Mouse (Mus musculus) heart, postnatal 0 days (tissue): ENCODE measurements at regions not wholly inside any gene's neighbourhood (a gene's known extent, or its start where the extent isn't known, plus 50 kb on each side); places are given as distances from the start of the nearest gene placed in this dataset.
A peak's percentile ranks its signal among the peaks of the same experiment; 100 is the strongest.

Experiments used
- ATAC-seq: fragments of 200-750 bp; cut with Nextera tagmentation; 2 replicates; pipeline ENCODE4 v1.8.0; 2017; ENCODE audit warnings: low read depth, moderate number of reproducible peaks, moderate library complexity; ENCODE audit not compliant: insufficient read depth
- DNase-seq: peaks from one replicate; pipeline ENCODE4 v3.0.0-alpha.2; 2016; ENCODE audit warnings: low spot score
- H3K27ac ChIP-seq: fragments of 300-500 bp; sonication (generic); 2 replicates; pipeline ENCODE4 v1.5.1; 2014; ENCODE audit warnings: low read depth, mild to moderate bottlenecking
- H3K27me3 ChIP-seq: fragments of 300-500 bp; sonication (generic); 2 replicates; pipeline ENCODE4 v1.6.1; 2014; ENCODE audit warnings: low read length, mixed read lengths; ENCODE audit not compliant: control insufficient read depth, insufficient read depth
- H3K36me3 ChIP-seq: fragments of 300-500 bp; sonication (generic); replicated peaks from 2 replicates; pipeline ENCODE4 v1.6.1; 2014; ENCODE audit warnings: low read length, mixed read lengths; ENCODE audit not compliant: control insufficient read depth, insufficient read depth
- H3K4me1 ChIP-seq: fragments of 300-500 bp; sonication (generic); 2 replicates; pipeline ENCODE4 v1.6.1; 2014; ENCODE audit warnings: antibody characterized with exemption; ENCODE audit not compliant: control insufficient read depth, insufficient read depth
- H3K4me2 ChIP-seq: fragments of 300-500 bp; sonication (generic); 2 replicates; pipeline ENCODE4 v1.6.1; 2014; ENCODE audit warnings: low read depth, mild to moderate bottlenecking, low read length, moderate library complexity
- H3K4me3 ChIP-seq: fragments of 300-500 bp; sonication (generic); 2 replicates; pipeline ENCODE4 v1.5.1; 2014; ENCODE audit warnings: low read depth, low read length
- H3K9ac ChIP-seq: fragments of 300-500 bp; sonication (generic); replicated peaks from 2 replicates; pipeline ENCODE4 v1.6.1; 2014; ENCODE audit warnings: low read depth, low read length, mixed read lengths
- H3K9me3 ChIP-seq: fragments of 300-500 bp; sonication (generic); replicated peaks from 2 replicates; pipeline ENCODE4 v1.6.1; 2016; ENCODE audit warnings: low read length; ENCODE audit not compliant: control insufficient read depth
- CTCF ChIP-seq: IDR thresholded peaks from 2 replicates; pipeline ENCODE4 v1.5.1; 2016; ENCODE audit warnings: antibody characterized with exemption, control low read depth, low read depth
- EP300 ChIP-seq: IDR thresholded peaks from 2 replicates; pipeline ENCODE4 v1.6.1; 2016; ENCODE audit warnings: antibody characterized with exemption, low read depth
- WGBS: fragments of 180-500 bp; shearing (Covaris S2); extraction: QIAGEN DNeasy Blood & Tissue Kit; methylation state at CpG from one replicate; pipeline ENCODE4 v1.1.7; 2014; 5-methylcytosine and 5-hydroxymethylcytosine counted together

GRCm38 (mm10) chr10:96875676-96876075 lies 258.9 kb downstream of the Btg1 start:
- ATAC-seq (no peak), DNase-seq (no peak)
- no peaks in the 10 kb centered on the region for H3K9me3 ChIP-seq

DNA sequence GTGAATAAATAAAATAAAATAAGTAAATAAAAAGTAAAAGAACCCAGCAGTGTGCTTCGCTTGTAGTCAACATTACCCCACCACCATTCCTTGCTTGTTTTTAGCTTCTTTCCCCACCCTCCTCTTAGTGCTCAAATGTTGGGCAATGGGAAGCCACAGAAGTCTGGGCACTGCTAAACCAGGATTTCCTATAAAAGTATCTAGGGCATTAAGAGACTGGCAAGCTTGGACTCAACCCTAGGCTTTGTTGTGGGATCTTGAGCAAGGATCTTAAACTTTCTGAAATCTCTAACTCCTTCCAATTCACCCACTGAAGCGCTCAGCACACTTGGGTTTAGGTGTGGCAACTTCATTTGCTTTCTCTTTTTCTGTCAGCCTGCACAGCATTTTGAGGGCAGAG lies 262.6 kb downstream of the Btg1 start:
- DNase-seq: no peak

More at GRCm38 (mm10) chr10:96875676-96876075, 258.9 kb downstream of the Btg1 start:
- Histone ChIP-seq H3K4me1 (no peaks in the 10 kb centered on the region), H3K4me3 (no peak overlapping the region), H3K27me3 (no peaks in the 10 kb centered on the region), H3K27ac (no peak overlapping the region), H3K36me3 (no peaks in the 10 kb centered on the region), H3K4me2 (no peak overlapping the region), H3K9ac (no peak overlapping the region)
- WGBS: 63% methylated on average over 3 of the region's 3 CpGs
- TF ChIP-seq CTCF (no peak), EP300 (no peak)

DNA sequence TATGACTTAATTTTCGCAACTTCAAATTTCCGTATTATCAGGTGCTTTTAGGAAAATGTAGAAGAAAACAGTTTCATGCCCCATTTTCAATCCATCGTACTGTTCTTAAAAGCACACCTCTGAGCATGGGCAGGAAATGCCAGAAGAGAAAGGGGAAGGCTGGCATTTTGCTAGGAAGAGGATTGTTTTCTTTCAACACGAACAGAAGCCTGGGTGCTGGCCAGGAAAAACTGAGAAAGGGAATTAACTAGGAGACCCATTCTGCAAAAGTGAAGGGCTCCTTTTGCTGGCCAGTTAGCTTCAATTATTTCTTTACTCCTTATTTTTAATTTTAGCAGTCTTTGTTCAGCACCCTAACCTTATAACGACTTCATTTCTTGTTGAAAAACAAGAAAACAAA lies 264.0 kb downstream of the Btg1 start:
- Histone ChIP-seq H3K4me2 (no peak overlapping the region), H3K9me3 (no peaks in the 10 kb centered on the region), H3K27ac (no peak overlapping the region), H3K36me3 (no peaks in the 10 kb centered on the region), H3K9ac (no peak overlapping the region), H3K4me1 (no peaks in the 10 kb centered on the region), H3K4me3 (no peak overlapping the region), H3K27me3 (no peaks in the 10 kb centered on the region)
- TF ChIP-seq EP300 (no peak), CTCF (no peak)
- 58% methylated on average over 5 of the region's 5 CpGs for WGBS
- DNase-seq (peak; percentile 15), ATAC-seq (no peak)

More for the DNA sequence above, 262.6 kb downstream of the Btg1 start:
- Histone ChIP-seq H3K4me1 (no peaks in the 10 kb centered on the region), H3K27me3 (no peaks in the 10 kb centered on the region), H3K4me2 (no peak overlapping the region), H3K36me3 (no peaks in the 10 kb centered on the region), H3K27ac (no peak overlapping the region), H3K9ac (no peak overlapping the region), H3K9me3 (no peaks in the 10 kb centered on the region), H3K4me3 (no peak overlapping the region)
- 91% methylated on average over 2 of the region's 2 CpGs for whole genome bisulfite sequencing
- ATAC-seq: no peak
- TF ChIP-seq EP300 (no peak), CTCF (no peak)

- TF ChIP-seq EP300: no peak
- no peak for TF ChIP-seq CTCF
- ATAC-seq (no peak), DNase-seq (no peak)
- Histone ChIP-seq H3K4me2 (no peak overlapping the region), H3K36me3 (no peaks in the 10 kb centered on the region), H3K27me3 (no peaks in the 10 kb centered on the region), H3K27ac (no peak overlapping the region), H3K9ac (no peak overlapping the region), H3K4me1 (no peaks in the 10 kb centered on the region), H3K9me3 (0 out of 2 replicates have a peak, but pooled peaks cover 2% of the 10 kb centered on the region), H3K4me3 (no peak overlapping the region)
- WGBS: 78% methylated on average over 5 of the region's 5 CpGs
Measured at GRCm38 (mm10) chr10:96881212-96881611, 264.4 kb downstream of the Btg1 start.

GRCm38 (mm10) chr10:96881660-96882059 lies 264.9 kb downstream of the Btg1 start:
- no peak for ATAC-seq
- Histone ChIP-seq H3K4me1 (no peaks in the 10 kb centered on the region), H3K27ac (no peak overlapping the region), H3K4me2 (no peak overlapping the region), H3K9ac (no peak overlapping the region), H3K27me3 (no peaks in the 10 kb centered on the region), H3K9me3 (0 out of 2 replicates have a peak, but pooled peaks cover 3% of the 10 kb centered on the region), H3K4me3 (no peak overlapping the region), H3K36me3 (no peaks in the 10 kb centered on the region)
- TF ChIP-seq CTCF (no peak), EP300 (no peak)
- WGBS: 69% methylated on average over 2 of the region's 2 CpGs
- DNase-seq: no peak

GRCm38 (mm10) chr10:96901150-96901549 lies 284.3 kb downstream of the Btg1 start:
- H3K4me2 ChIP-seq: no peak overlapping the region
- H3K36me3 ChIP-seq: no peaks in the 10 kb centered on the region
- no peaks in the 10 kb centered on the region for H3K27me3 ChIP-seq
- no peaks in the 10 kb centered on the region for H3K9me3 ChIP-seq
- H3K9ac ChIP-seq: no peak overlapping the region
- ATAC-seq (no peak), DNase-seq (no peak)
- peaks cover 12% of the 10 kb centered on the region for H3K4me1 ChIP-seq
- 71% methylated on average over 1 of the region's 1 CpGs for WGBS
- no peak overlapping the region for H3K4me3 ChIP-seq
- H3K27ac ChIP-seq: no peak overlapping the region
- TF ChIP-seq EP300 (no peak), CTCF (no peak)
